Mouse (Mus musculus) urinary bladder, postnatal 14 days (tissue): ENCODE results near the gene Elmsan1.
A peak's percentile ranks its signal among the peaks of the same experiment; 100 is the strongest.
"Not testable (repeated sequence)": the region's sequence is repeated elsewhere in the genome, so short reads cannot be mapped to it uniquely, and the experiment has no call there.

Source experiments
- DNase-seq: peaks from one replicate; pipeline ENCODE4 v3.0.0; 2021; ENCODE audit warnings: low spot score

The Elmsan1 gene

GRCm38 (mm10) chr12:84218289-84219120, at the start of gene Elmsan1:
Elmsan1 (minus strand) TSS chr12:84218881.
- DNase-seq = peak; percentile 81

- no peak for DNase-seq
Measured at GRCm38 (mm10) chr12:84267264-84267663, 48.6 kb upstream of the Elmsan1 start.

GRCm38 (mm10) chr12:84260363-84260762, 41.7 kb upstream of the Elmsan1 start:
- DNase-seq = no peak

GRCm38 (mm10) chr12:84254886-84255285, 36.2 kb upstream of the Elmsan1 start:
- no peak for DNase-seq

GRCm38 (mm10) chr12:84252811-84253210, 34.1 kb upstream of the Elmsan1 start:
- DNase-seq = no peak

- DNase-seq = peak; percentile 74
Measured at GRCm38 (mm10) chr12:84249217-84249616, 30.5 kb upstream of the Elmsan1 start.

GRCm38 (mm10) chr12:84245683-84246082, 27.0 kb upstream of the Elmsan1 start:
- DNase-seq = no peak

- no peak for DNase-seq
Measured at GRCm38 (mm10) chr12:84243076-84243770, 24.5 kb upstream of the Elmsan1 start.

GRCm38 (mm10) chr12:84237036-84237435, 18.4 kb upstream of the Elmsan1 start:
- DNase-seq = not testable (repeated sequence)

GRCm38 (mm10) chr12:84235981-84236752, 17.5 kb upstream of the Elmsan1 start:
- peak; percentile 72 for DNase-seq

GRCm38 (mm10) chr12:84235577-84235976, 16.9 kb upstream of the Elmsan1 start:
- no peak for DNase-seq

GRCm38 (mm10) chr12:84233488-84234100, 14.9 kb upstream of the Elmsan1 start:
- DNase-seq = peak; percentile 65

- DNase-seq = no peak
Measured at GRCm38 (mm10) chr12:84226117-84226840, 7.6 kb upstream of the Elmsan1 start.

GRCm38 (mm10) chr12:84222405-84222961, 3.8 kb upstream of the Elmsan1 start:
- DNase-seq = peak; percentile 55

GRCm38 (mm10) chr12:84220951-84221891, 2.5 kb upstream of the Elmsan1 start:
- no peak for DNase-seq

- no peak for DNase-seq
Measured at GRCm38 (mm10) chr12:84220515-84220914, 1.8 kb upstream of the Elmsan1 start.

GRCm38 (mm10) chr12:84219121-84219561, 460 bp upstream of the Elmsan1 start:
- no peak for DNase-seq

- peak; percentile 53 for DNase-seq
Measured at GRCm38 (mm10) chr12:84217508-84218131, 1.1 kb downstream of the Elmsan1 start.

GRCm38 (mm10) chr12:84217111-84217507, 1.6 kb downstream of the Elmsan1 start:
- no peak for DNase-seq
